Mouse (Mus musculus) ES-Bruce4 (cell line): ENCODE data around the gene Chsy1. TPM values are rescaled to one million over a fixed set of nuclear protein-coding genes. Genes with fewer than 3 reads are reported as not detected.

Experiments
- H3K27ac ChIP-seq: 2 replicates; pipeline ENCODE4 v1.5.1; 2012; ENCODE audit warnings: low read length, inconsistent platforms; ENCODE audit not compliant: insufficient read depth
- H3K27me3 ChIP-seq: 2 replicates; pipeline ENCODE4 v1.6.1; 2012; ENCODE audit warnings: mild to moderate bottlenecking, low read length, inconsistent platforms; ENCODE audit not compliant: control insufficient read depth, poor library complexity, insufficient read depth, severe bottlenecking
- H3K36me3 ChIP-seq: 2 replicates; pipeline ENCODE4 v1.6.1; 2012; ENCODE audit warnings: inconsistent platforms, mild to moderate bottlenecking, low read length, moderate library complexity; ENCODE audit not compliant: control insufficient read depth, poor library complexity, insufficient read depth, severe bottlenecking
- H3K4me1 ChIP-seq: one replicate; pipeline ENCODE4 v1.8.1; 2011; ENCODE audit warnings: low read length; ENCODE audit not compliant: control insufficient read depth, insufficient read depth
- H3K4me3 ChIP-seq: 2 replicates; pipeline ENCODE4 v1.5.1; 2011; ENCODE audit warnings: low read depth, mild to moderate bottlenecking, low read length
- H3K9ac ChIP-seq: 2 replicates; pipeline ENCODE4 v1.6.1; 2012; ENCODE audit warnings: low read depth, mild to moderate bottlenecking, inconsistent platforms; ENCODE audit not compliant: poor library complexity, severe bottlenecking
- H3K9me3 ChIP-seq: replicated peaks from 2 replicates; pipeline ENCODE4 v1.6.1; 2012; ENCODE audit warnings: mild to moderate bottlenecking, low read length, inconsistent platforms; ENCODE audit not compliant: control insufficient read depth, poor library complexity, insufficient read depth, severe bottlenecking
- CTCF ChIP-seq: IDR thresholded peaks from one replicate; pipeline ENCODE4 v1.8.1; 2011; ENCODE audit warnings: low read depth, low read length
- EP300 ChIP-seq: IDR thresholded peaks from 2 replicates; pipeline ENCODE4 v1.6.1; 2011; ENCODE audit warnings: low read depth, low read length; ENCODE audit not compliant: insufficient read depth
- POLR2A ChIP-seq: IDR thresholded peaks from one replicate; pipeline ENCODE4 v1.8.1; 2011; ENCODE audit warnings: low read length; ENCODE audit not compliant: insufficient read depth
- polyA plus RNA-seq: library from polyadenylated mRNA; stranded (reverse); fragments of >200 nt; gene quantifications from 2 replicates; pipeline ENCODE4 v1.2.4, GENCODE M21; 2011; ENCODE audit warnings: low read depth; ENCODE audit not compliant: missing spikeins, insufficient read depth, insufficient read length

The Chsy1 gene
- polyA plus RNA-seq, 1 experiment = 25.8 TPM

- Histone ChIP-seq H3K4me3 (no peak overlapping the region), H3K36me3 (no peaks in the 10 kb centered on the region), H3K27me3 (0 out of 2 replicates have a peak, but pooled peaks cover 2% of the 10 kb centered on the region), H3K27ac (no peak overlapping the region), H3K9me3 (no peaks in the 10 kb centered on the region), H3K9ac (no peak overlapping the region), H3K4me1 (no peaks in the 10 kb centered on the region)
- TF ChIP-seq CTCF (no peak), EP300 (no peak), POLR2A (no peak)
Measured at GRCm38 (mm10) chr7:66106581-66107056, 2.7 kb upstream of the Chsy1 start.

- Histone ChIP-seq H3K4me3 (no peak overlapping the region), H3K27ac (no peak overlapping the region), H3K36me3 (no peaks in the 10 kb centered on the region), H3K4me1 (no peaks in the 10 kb centered on the region), H3K9ac (no peak overlapping the region), H3K27me3 (0 out of 2 replicates have a peak, but pooled peaks cover 2% of the 10 kb centered on the region), H3K9me3 (no peaks in the 10 kb centered on the region)
- TF ChIP-seq CTCF (no peak), EP300 (no peak), POLR2A (no peak)
Measured at GRCm38 (mm10) chr7:66107206-66107605, 2.1 kb upstream of the Chsy1 start.

- H3K4me3 ChIP-seq = no peak overlapping the region
- H3K36me3 ChIP-seq = no peaks in the 10 kb centered on the region
- TF ChIP-seq EP300 (no peak), CTCF (no peak), POLR2A (no peak)
- no peaks in the 10 kb centered on the region for H3K4me1 ChIP-seq
- H3K27me3 ChIP-seq = 0 out of 2 replicates have a peak, but pooled peaks cover 2% of the 10 kb centered on the region
- no peak overlapping the region for H3K9ac ChIP-seq
- H3K27ac ChIP-seq = no peak overlapping the region
- H3K9me3 ChIP-seq = no peaks in the 10 kb centered on the region
Measured at GRCm38 (mm10) chr7:66107930-66108329, 1.4 kb upstream of the Chsy1 start.

- Histone ChIP-seq H3K9ac (peak overlapping the region; percentile 92), H3K27ac (no peak overlapping the region)
Measured at GRCm38 (mm10) chr7:66109855-66110635, 730 bp downstream of the Chsy1 start.

GRCm38 (mm10) chr7:66110636-66111112 is 1.4 kb downstream of the Chsy1 start:
- Histone ChIP-seq H3K9ac (peak overlapping the region; percentile 92), H3K27me3 (0 out of 2 replicates have a peak, but pooled peaks cover 2% of the 10 kb centered on the region), H3K4me1 (no peaks in the 10 kb centered on the region), H3K27ac (no peak overlapping the region), H3K9me3 (no peaks in the 10 kb centered on the region), H3K4me3 (no peak overlapping the region), H3K36me3 (no peaks in the 10 kb centered on the region)
- TF ChIP-seq CTCF = no peak
- TF ChIP-seq POLR2A = no peak
- TF ChIP-seq EP300 = no peak

More at GRCm38 (mm10) chr7:66109855-66110635, 730 bp downstream of the Chsy1 start:
- peak overlapping the region; percentile 69 for H3K4me3 ChIP-seq
- H3K4me1 ChIP-seq = no peaks in the 10 kb centered on the region
- TF ChIP-seq POLR2A (no peak), CTCF (no peak), EP300 (no peak)
- 0 out of 2 replicates have a peak, but pooled peaks cover 2% of the 10 kb centered on the region for H3K27me3 ChIP-seq
- no peaks in the 10 kb centered on the region for H3K36me3 ChIP-seq
- no peaks in the 10 kb centered on the region for H3K9me3 ChIP-seq

DNA sequence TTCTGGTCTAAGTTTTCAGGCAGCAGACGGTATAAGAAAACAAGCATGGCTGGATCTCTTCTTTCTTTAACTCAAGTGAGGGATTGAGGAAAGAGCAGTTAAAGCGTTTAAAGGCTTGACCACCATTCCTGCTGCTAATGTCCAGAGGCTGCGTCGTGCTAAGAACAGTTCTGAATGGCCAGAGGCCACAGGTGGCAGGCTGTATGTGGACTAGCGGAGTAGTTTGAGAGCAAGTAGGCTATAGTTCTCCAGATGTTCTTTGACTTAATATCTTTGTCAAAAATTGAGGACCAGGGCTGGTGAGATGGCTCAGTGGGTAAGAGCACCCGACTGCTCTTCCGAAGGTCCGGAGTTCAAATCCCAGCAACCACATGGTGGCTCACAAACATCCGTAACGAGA is 1.9 kb downstream of the Chsy1 start:
- Histone ChIP-seq H3K27me3 (0 out of 2 replicates have a peak, but pooled peaks cover 2% of the 10 kb centered on the region), H3K36me3 (no peaks in the 10 kb centered on the region), H3K4me1 (no peaks in the 10 kb centered on the region), H3K9me3 (no peaks in the 10 kb centered on the region), H3K27ac (no peak overlapping the region), H3K9ac (no peak overlapping the region), H3K4me3 (no peak overlapping the region)
- TF ChIP-seq POLR2A (no peak), CTCF (no peak), EP300 (no peak)
